Mouse (Mus musculus): ENCODE measurements around the gene Fosl1. TPM values are rescaled to one million over a fixed set of nuclear protein-coding genes. Genes with fewer than 3 reads are reported as not detected.

Fosl1 gene
- polyA plus RNA-seq, 1 experiment, result 0.50 TPM

DNA sequence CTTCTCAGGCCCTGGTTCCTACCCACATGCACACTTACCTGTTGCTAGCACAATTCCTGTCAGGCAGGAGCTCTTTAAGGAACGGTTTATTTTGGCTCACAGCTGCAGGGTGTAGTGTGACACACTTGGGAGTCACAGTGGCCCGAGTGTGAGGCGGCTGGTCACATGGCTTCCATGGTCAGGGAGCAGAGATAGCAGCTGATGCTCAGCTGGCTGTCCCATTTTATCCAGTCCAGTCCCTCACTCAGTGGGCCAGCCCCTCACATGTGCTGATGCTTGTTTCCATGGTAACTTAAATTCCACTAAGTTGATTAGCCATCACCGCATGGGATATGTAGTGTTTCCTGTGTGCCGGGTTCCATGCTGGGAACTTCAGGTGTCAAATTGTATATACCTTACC is 35.4 kb upstream of the Fosl1 start:
- no peak for TF ChIP-seq POLR2A (IDR thresholded peaks at IDR 0.05; ENCODE audit: borderline replicate concordance, low read depth, low read length)

DNA sequence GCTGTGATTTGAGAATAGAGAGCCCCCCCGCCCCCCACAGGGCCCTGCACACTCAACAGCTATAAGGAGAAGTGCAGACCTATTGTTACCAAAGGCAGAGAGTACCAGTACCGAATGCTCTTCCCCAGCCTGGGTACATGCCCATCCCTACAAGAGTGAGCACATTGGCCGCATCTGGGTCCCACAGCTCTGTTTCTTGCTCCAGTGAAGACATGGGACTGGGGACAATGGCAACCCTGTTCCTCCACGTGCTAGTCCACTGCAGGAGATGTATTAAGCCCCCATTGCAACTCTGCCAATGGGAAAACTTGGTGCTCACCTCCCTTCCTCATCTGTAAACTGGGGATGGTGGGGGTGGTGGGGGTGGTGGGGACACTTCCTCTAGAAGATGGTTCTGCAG is 33.5 kb upstream of the Fosl1 start:
- H3K4me3 ChIP-seq (ENCODE audit: insufficient read depth, low read length), result no peak overlapping the region
- H3K4me1 ChIP-seq (ENCODE audit: control insufficient read depth, insufficient read depth, low read length), result peaks cover 16% of the 10 kb centered on the region
- no peak for TF ChIP-seq POLR2A (IDR thresholded peaks at IDR 0.05; ENCODE audit: borderline replicate concordance, low read depth, low read length)
- TF ChIP-seq CTCF (IDR thresholded peaks at IDR 0.05; ENCODE audit: low read depth, low read length), result no peak
- no peak overlapping the region for H3K27ac ChIP-seq (ENCODE audit: insufficient read depth, low read depth, low read length)

More for the DNA sequence above, 35.4 kb upstream of the Fosl1 start:
- H3K4me3 ChIP-seq (ENCODE audit: insufficient read depth, low read length), result no peak overlapping the region
- H3K27ac ChIP-seq (ENCODE audit: insufficient read depth, low read depth, low read length), result no peak overlapping the region
- H3K4me1 ChIP-seq (ENCODE audit: control insufficient read depth, insufficient read depth, low read length), result peaks cover 28% of the 10 kb centered on the region

GRCm38 (mm10) chr19:5414534-5414957 is 32.8 kb upstream of the Fosl1 start:
- Histone ChIP-seq H3K4me3 (ENCODE audit: insufficient read depth, low read length) (no peak overlapping the region), H3K27ac (ENCODE audit: insufficient read depth, low read depth, low read length) (no peak overlapping the region), H3K4me1 (ENCODE audit: control insufficient read depth, insufficient read depth, low read length) (peaks cover 10% of the 10 kb centered on the region)
- TF ChIP-seq POLR2A (IDR thresholded peaks at IDR 0.05; ENCODE audit: borderline replicate concordance, low read depth, low read length) (no peak), CTCF (IDR thresholded peaks at IDR 0.05; ENCODE audit: low read depth, low read length) (no peak)

- H3K4me1 ChIP-seq (ENCODE audit: control insufficient read depth, insufficient read depth, low read length), result 0 out of 2 replicates have a peak, but pooled peaks cover 8% of the 10 kb centered on the region
- TF ChIP-seq POLR2A (IDR thresholded peaks at IDR 0.05; ENCODE audit: borderline replicate concordance, low read depth, low read length) (no peak), CTCF (IDR thresholded peaks at IDR 0.05; ENCODE audit: low read depth, low read length) (no peak)
- H3K4me3 ChIP-seq (ENCODE audit: insufficient read depth, low read length), result no peak overlapping the region
- H3K27ac ChIP-seq (ENCODE audit: insufficient read depth, low read depth, low read length), result no peak overlapping the region
Observed at GRCm38 (mm10) chr19:5418750-5419466, 28.4 kb upstream of the Fosl1 start.

- TF ChIP-seq POLR2A (IDR thresholded peaks at IDR 0.05; ENCODE audit: borderline replicate concordance, low read depth, low read length), result no peak
- no peak for TF ChIP-seq CTCF (IDR thresholded peaks at IDR 0.05; ENCODE audit: low read depth, low read length)
- 0 out of 2 replicates have a peak, but pooled peaks cover 8% of the 10 kb centered on the region for H3K4me1 ChIP-seq (ENCODE audit: control insufficient read depth, insufficient read depth, low read length)
Observed at GRCm38 (mm10) chr19:5419630-5420029, 27.7 kb upstream of the Fosl1 start.

DNA sequence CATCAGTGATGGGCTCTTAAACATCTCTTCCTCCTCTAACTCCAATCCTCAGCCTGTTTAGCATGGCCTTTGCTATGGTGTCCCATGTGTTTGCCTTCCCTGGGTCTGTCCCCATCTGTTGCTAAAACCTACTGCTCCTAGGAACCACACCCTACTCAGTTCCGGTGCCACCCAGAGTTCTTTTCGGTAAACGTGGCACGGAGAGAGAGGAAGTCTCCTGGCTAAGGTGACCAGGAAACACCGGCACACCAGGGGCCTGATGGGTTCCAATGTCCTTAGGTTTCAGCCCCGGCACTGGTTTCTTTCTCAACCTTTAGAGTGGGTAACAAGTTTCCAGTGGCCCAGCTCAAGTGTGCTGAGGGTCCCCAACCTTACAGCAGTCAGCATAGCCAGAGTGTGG is 26.8 kb upstream of the Fosl1 start:
- H3K27ac ChIP-seq (ENCODE audit: insufficient read depth, low read depth, low read length), result no peak overlapping the region
- TF ChIP-seq POLR2A (IDR thresholded peaks at IDR 0.05; ENCODE audit: borderline replicate concordance, low read depth, low read length), result no peak
- TF ChIP-seq CTCF (IDR thresholded peaks at IDR 0.05; ENCODE audit: low read depth, low read length), result no peak
- H3K4me1 ChIP-seq (ENCODE audit: control insufficient read depth, insufficient read depth, low read length), result 0 out of 2 replicates have a peak, but pooled peaks cover 8% of the 10 kb centered on the region
- no peak overlapping the region for H3K4me3 ChIP-seq (ENCODE audit: insufficient read depth, low read length)

More at GRCm38 (mm10) chr19:5419630-5420029, 27.7 kb upstream of the Fosl1 start:
- no peak overlapping the region for H3K4me3 ChIP-seq (ENCODE audit: insufficient read depth, low read length)
- H3K27ac ChIP-seq (ENCODE audit: insufficient read depth, low read depth, low read length), result no peak overlapping the region

DNA sequence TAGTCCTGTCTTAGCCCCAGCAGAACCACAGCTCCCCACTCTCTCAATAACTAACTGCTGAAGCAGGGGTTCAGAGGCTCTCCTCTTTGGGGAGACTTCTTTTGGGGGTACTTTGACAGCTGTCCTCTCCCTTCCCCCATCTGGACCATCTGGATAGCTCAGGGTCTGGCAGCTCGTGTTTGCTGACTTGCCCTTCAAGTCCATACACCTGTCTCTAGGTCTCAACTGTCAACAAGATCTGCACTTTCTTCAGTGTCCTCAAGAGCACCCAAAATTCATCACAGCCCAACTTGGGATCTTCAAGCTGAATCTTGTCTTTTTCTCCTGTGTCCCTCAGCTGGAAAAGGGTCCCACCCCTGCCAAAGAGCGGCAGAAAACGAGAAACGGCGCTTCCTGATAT is 25.6 kb upstream of the Fosl1 start:
- Histone ChIP-seq H3K4me3 (ENCODE audit: insufficient read depth, low read length) (no peak overlapping the region), H3K4me1 (ENCODE audit: control insufficient read depth, insufficient read depth, low read length) (peaks cover 14% of the 10 kb centered on the region; the same call in 1 of the 2 replicates), H3K27ac (ENCODE audit: insufficient read depth, low read depth, low read length) (no peak overlapping the region)
- no peak for TF ChIP-seq POLR2A (IDR thresholded peaks at IDR 0.05; ENCODE audit: borderline replicate concordance, low read depth, low read length)
- no peak for TF ChIP-seq CTCF (IDR thresholded peaks at IDR 0.05; ENCODE audit: low read depth, low read length)

GRCm38 (mm10) chr19:5422267-5422666 is 25.1 kb upstream of the Fosl1 start:
- no peak overlapping the region for H3K4me3 ChIP-seq (ENCODE audit: insufficient read depth, low read length)
- H3K4me1 ChIP-seq (ENCODE audit: control insufficient read depth, insufficient read depth, low read length), result peaks cover 14% of the 10 kb centered on the region; the same call in 1 of the 2 replicates
- TF ChIP-seq CTCF (IDR thresholded peaks at IDR 0.05; ENCODE audit: low read depth, low read length) (no peak), POLR2A (IDR thresholded peaks at IDR 0.05; ENCODE audit: borderline replicate concordance, low read depth, low read length) (no peak)
- no peak overlapping the region for H3K27ac ChIP-seq (ENCODE audit: insufficient read depth, low read depth, low read length)

GRCm38 (mm10) chr19:5422895-5423443 is 24.4 kb upstream of the Fosl1 start:
- Histone ChIP-seq H3K4me3 (ENCODE audit: insufficient read depth, low read length) (peak overlapping the region; percentile 92; the same call in 1 of the 2 replicates), H3K27ac (ENCODE audit: insufficient read depth, low read depth, low read length) (no peak overlapping the region), H3K4me1 (ENCODE audit: control insufficient read depth, insufficient read depth, low read length) (peaks cover 16% of the 10 kb centered on the region; the same call in 1 of the 2 replicates)
- no peak for TF ChIP-seq POLR2A (IDR thresholded peaks at IDR 0.05; ENCODE audit: borderline replicate concordance, low read depth, low read length)
- TF ChIP-seq CTCF (IDR thresholded peaks at IDR 0.05; ENCODE audit: low read depth, low read length), result no peak

DNA sequence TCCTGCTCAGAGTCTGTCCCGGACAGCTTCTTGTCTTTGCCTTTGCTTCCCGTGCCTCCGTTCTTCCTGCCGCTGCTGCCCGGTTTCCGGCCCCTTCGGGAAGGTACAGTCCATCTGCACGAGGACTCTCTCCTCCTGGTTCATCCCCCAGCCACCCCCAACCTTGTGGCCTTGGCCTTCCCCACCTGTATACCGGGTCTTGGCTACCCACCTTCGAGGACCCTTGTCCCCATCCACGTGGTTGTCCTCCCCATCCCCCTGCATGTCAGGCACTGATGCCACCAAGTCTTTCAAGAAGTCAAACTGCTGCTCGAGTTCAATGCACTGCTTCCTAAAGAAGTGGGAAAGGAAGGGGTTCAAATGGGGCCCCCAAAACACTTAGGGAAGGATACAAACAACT is 23.8 kb upstream of the Fosl1 start:
- peak overlapping the region; percentile 92 for H3K4me3 ChIP-seq (ENCODE audit: insufficient read depth, low read length)
- TF ChIP-seq POLR2A (IDR thresholded peaks at IDR 0.05; ENCODE audit: borderline replicate concordance, low read depth, low read length), result no peak
- no peak for TF ChIP-seq CTCF (IDR thresholded peaks at IDR 0.05; ENCODE audit: low read depth, low read length)
- peaks cover 16% of the 10 kb centered on the region; the same call in 1 of the 2 replicates for H3K4me1 ChIP-seq (ENCODE audit: control insufficient read depth, insufficient read depth, low read length)
- no peak overlapping the region for H3K27ac ChIP-seq (ENCODE audit: insufficient read depth, low read depth, low read length)
